Mouse (Mus musculus) CH12.LX (cell line): Measurements from ENCODE around the gene Hmgn3. TPM values are rescaled to one million over a fixed set of nuclear protein-coding genes. Genes with fewer than 3 reads are reported as not detected.
A peak's percentile ranks its signal among the peaks of the same experiment; 100 is the strongest.

ENCODE experiments used
- DNase-seq: peaks from one replicate; pipeline ENCODE4 v3.0.0-alpha.2; 2013; ENCODE audit errors: extremely low read depth
- H3K27ac ChIP-seq: 2 replicates; pipeline ENCODE4 v1.5.1; 2012; ENCODE audit warnings: low read depth, mild to moderate bottlenecking, control low read depth, moderate library complexity; ENCODE audit not compliant: insufficient read depth
- H3K27me3 ChIP-seq: replicated peaks from 2 replicates; pipeline ENCODE3; 2012; ENCODE audit warnings: inconsistent platforms
- H3K36me3 ChIP-seq, 2 experiments: replicated peaks in 1 of 2; 2 replicates each; pipeline versions ENCODE3 to v1.6.1; 2012; ENCODE audit warnings: inconsistent platforms in 1 of 2, low read length in 1 of 2, mild to moderate bottlenecking in 1 of 2, mixed read lengths in 1 of 2, moderate library complexity in 1 of 2; ENCODE audit not compliant: control insufficient read depth in 1 of 2, insufficient read depth in 1 of 2
- H3K4me1 ChIP-seq, 2 experiments: 2 replicates each; pipeline ENCODE4 v1.6.1; 2012; ENCODE audit warnings: inconsistent platforms in 1 of 2, moderate library complexity in 1 of 2; ENCODE audit not compliant: insufficient read depth in 2 of 2, control insufficient read depth in 1 of 2
- H3K4me2 ChIP-seq: 2 replicates; pipeline ENCODE4 v1.6.1; 2012; ENCODE audit warnings: low read depth, mild to moderate bottlenecking, control low read depth; ENCODE audit not compliant: poor library complexity, insufficient read depth, severe bottlenecking
- H3K4me3 ChIP-seq, 3 experiments: fragments of 150-350 bp in 1 of 3; sonication (generic) in 1 of 3; replicated peaks in 1 of 3; 2 replicates each; pipeline versions ENCODE3 to v1.5.1; 2011 to 2012; ENCODE audit warnings: low read depth in 2 of 3, low read length in 2 of 3, mild to moderate bottlenecking in 2 of 3, moderate library complexity in 2 of 3, control low read depth in 1 of 3, improper control_type of control experiment in 1 of 3, inconsistent platforms in 1 of 3, mixed read lengths in 1 of 3; ENCODE audit not compliant: poor library complexity in 1 of 3
- H3K79me2 ChIP-seq: replicated peaks from 2 replicates; pipeline ENCODE4 v1.6.1; 2012; ENCODE audit warnings: mild to moderate bottlenecking, moderate library complexity; ENCODE audit not compliant: control insufficient read depth, poor library complexity, insufficient read depth, severe bottlenecking; ENCODE audit errors: extremely low read depth
- H3K9ac ChIP-seq: 2 replicates; pipeline ENCODE4 v1.6.1; 2012; ENCODE audit warnings: low read depth, mild to moderate bottlenecking, control low read depth, moderate library complexity; ENCODE audit not compliant: insufficient read depth
- H3K9me3 ChIP-seq: replicated peaks from 2 replicates; pipeline ENCODE3; 2012; ENCODE audit warnings: low read length, inconsistent platforms, mixed read lengths
- BHLHE40 ChIP-seq: IDR thresholded peaks from 2 replicates; pipeline ENCODE4 v1.6.1; 2011; ENCODE audit warnings: mild to moderate bottlenecking, low read depth, low read length, improper control_type of control experiment
- CHD1 ChIP-seq: IDR thresholded peaks from 2 replicates; pipeline ENCODE4 v1.6.1; 2012; ENCODE audit warnings: low read depth, low read length, improper control_type of control experiment, inconsistent platforms
- CHD2 ChIP-seq: IDR thresholded peaks from 2 replicates; pipeline ENCODE4 v1.6.1; 2011; ENCODE audit warnings: low read length, improper control_type of control experiment
- CTCF ChIP-seq, 2 experiments: IDR thresholded peaks in 1 of 2; conservative IDR thresholded peaks in 1 of 2; 2 replicates each; pipeline ENCODE4 v1.5.1; 2011 to 2012; ENCODE audit warnings: low read depth in 2 of 2, low read length in 2 of 2, improper control_type of control experiment in 1 of 2, inconsistent platforms in 1 of 2, mild to moderate bottlenecking in 1 of 2, moderate library complexity in 1 of 2
- E2F4 ChIP-seq: IDR thresholded peaks from 2 replicates; pipeline ENCODE4 v1.6.1; 2011; ENCODE audit warnings: low read depth, low read length, improper control_type of control experiment; ENCODE audit not compliant: insufficient replicate concordance
- ELF1 ChIP-seq: IDR thresholded peaks from 2 replicates; pipeline ENCODE4 v1.6.1; 2014; ENCODE audit warnings: low read depth, mild to moderate bottlenecking, inconsistent platforms, low read length, improper control_type of control experiment
- EP300 ChIP-seq: IDR thresholded peaks from 2 replicates; pipeline ENCODE4 v1.6.1; 2011; ENCODE audit warnings: low read length, improper control_type of control experiment
- ETS1 ChIP-seq: conservative IDR thresholded peaks from 2 replicates; pipeline ENCODE4 v1.6.1; 2012; ENCODE audit warnings: low read depth, mild to moderate bottlenecking, inconsistent platforms, low read length, improper control_type of control experiment, moderate library complexity
- GABPA ChIP-seq: IDR thresholded peaks from 2 replicates; pipeline ENCODE4 v1.6.1; 2012; ENCODE audit warnings: low read depth, low read length, improper control_type of control experiment, inconsistent platforms; ENCODE audit not compliant: insufficient replicate concordance
- HCFC1 ChIP-seq: IDR thresholded peaks from 2 replicates; pipeline ENCODE4 v1.6.1; 2012; ENCODE audit warnings: low read depth, mild to moderate bottlenecking, inconsistent platforms, low read length, improper control_type of control experiment
- IRF4 ChIP-seq: IDR thresholded peaks from 2 replicates; pipeline ENCODE4 v1.6.1; 2014; ENCODE audit warnings: low read depth, mild to moderate bottlenecking, inconsistent platforms, low read length, improper control_type of control experiment
- JUN ChIP-seq: IDR thresholded peaks from 2 replicates; pipeline ENCODE4 v1.6.1; 2011; ENCODE audit warnings: low read depth, mild to moderate bottlenecking, low read length, improper control_type of control experiment, moderate library complexity; ENCODE audit not compliant: insufficient read depth
- JUND ChIP-seq: conservative IDR thresholded peaks from 2 replicates; pipeline ENCODE4 v1.6.1; 2011; ENCODE audit warnings: low read depth, low read length, improper control_type of control experiment
- KAT2A ChIP-seq: IDR thresholded peaks from 2 replicates; pipeline ENCODE4 v1.6.1; 2012; ENCODE audit warnings: low read length, improper control_type of control experiment, inconsistent platforms; ENCODE audit not compliant: insufficient replicate concordance
- MAFK ChIP-seq: IDR thresholded peaks from 2 replicates; pipeline ENCODE4 v1.6.1; 2011; ENCODE audit warnings: low read length, improper control_type of control experiment; ENCODE audit not compliant: insufficient replicate concordance
- MAX ChIP-seq: IDR thresholded peaks from 2 replicates; pipeline ENCODE4 v1.6.1; 2011; ENCODE audit warnings: low read length, improper control_type of control experiment
- MAZ ChIP-seq: IDR thresholded peaks from 2 replicates; pipeline ENCODE4 v1.6.1; 2012; ENCODE audit warnings: low read depth, mild to moderate bottlenecking, inconsistent platforms, low read length, improper control_type of control experiment, moderate library complexity
- MEF2A ChIP-seq: IDR thresholded peaks from 2 replicates; pipeline ENCODE4 v1.6.1; 2014; ENCODE audit warnings: low read depth, mild to moderate bottlenecking, inconsistent platforms, low read length, improper control_type of control experiment, borderline replicate concordance
- MXI1 ChIP-seq: IDR thresholded peaks from 2 replicates; pipeline ENCODE4 v1.6.1; 2011; ENCODE audit warnings: mild to moderate bottlenecking, low read depth, low read length, improper control_type of control experiment
- MYC ChIP-seq: IDR thresholded peaks from 2 replicates; pipeline ENCODE4 v1.6.1; 2011; ENCODE audit warnings: low read depth, mild to moderate bottlenecking, improper control_type of control experiment, low read length
- NELFE ChIP-seq: IDR thresholded peaks from 2 replicates; pipeline ENCODE4 v1.6.1; 2011; ENCODE audit warnings: low read depth, low read length, improper control_type of control experiment
- NRF1 ChIP-seq: IDR thresholded peaks from 2 replicates; pipeline ENCODE4 v1.6.1; 2014; ENCODE audit warnings: low read depth, mild to moderate bottlenecking, inconsistent platforms, low read length, improper control_type of control experiment, moderate library complexity
- PAX5 ChIP-seq: IDR thresholded peaks from 2 replicates; pipeline ENCODE4 v1.6.1; 2012; ENCODE audit warnings: low read length, inconsistent platforms, mixed read lengths
- POLR2A ChIP-seq: IDR thresholded peaks from 2 replicates; pipeline ENCODE4 v1.6.1; 2011; ENCODE audit warnings: low read depth, mild to moderate bottlenecking, improper control_type of control experiment, low read length
- POLR2AphosphoS2 ChIP-seq: IDR thresholded peaks from 2 replicates; pipeline ENCODE4 v1.6.1; 2011; ENCODE audit warnings: low read depth, low read length, improper control_type of control experiment
- RAD21 ChIP-seq: IDR thresholded peaks from 2 replicates; pipeline ENCODE4 v1.6.1; 2011; ENCODE audit warnings: low read depth, mild to moderate bottlenecking, low read length, improper control_type of control experiment, moderate library complexity
- RCOR1 ChIP-seq: conservative IDR thresholded peaks from 2 replicates; pipeline ENCODE4 v1.6.1; 2012; ENCODE audit warnings: low read depth, mild to moderate bottlenecking, inconsistent platforms, low read length, improper control_type of control experiment
- SIN3A ChIP-seq: IDR thresholded peaks from 2 replicates; pipeline ENCODE4 v1.6.1; 2012; ENCODE audit warnings: low read length, improper control_type of control experiment, inconsistent platforms
- SMC3 ChIP-seq: IDR thresholded peaks from 2 replicates; pipeline ENCODE4 v1.6.1; 2011; ENCODE audit warnings: low read depth, low read length, improper control_type of control experiment
- TBP ChIP-seq: conservative IDR thresholded peaks from 2 replicates; pipeline ENCODE4 v1.6.1; 2011; ENCODE audit warnings: low read depth, low read length, improper control_type of control experiment
- TCF12 ChIP-seq: IDR thresholded peaks from 2 replicates; pipeline ENCODE4 v1.6.1; 2014; ENCODE audit warnings: low read depth, mild to moderate bottlenecking, inconsistent platforms, low read length, improper control_type of control experiment
- UBTF ChIP-seq: IDR thresholded peaks from 2 replicates; pipeline ENCODE4 v1.6.1; 2012; ENCODE audit warnings: low read depth, mild to moderate bottlenecking, inconsistent platforms, low read length, improper control_type of control experiment, moderate library complexity
- USF1 ChIP-seq: IDR thresholded peaks from 2 replicates; pipeline ENCODE4 v1.6.1; 2014; ENCODE audit warnings: low read depth, mild to moderate bottlenecking, inconsistent platforms, low read length, improper control_type of control experiment
- USF2 ChIP-seq: conservative IDR thresholded peaks from 2 replicates; pipeline ENCODE4 v1.6.1; 2011; ENCODE audit warnings: low read depth, low read length, improper control_type of control experiment
- ZC3H11A ChIP-seq: IDR thresholded peaks from 2 replicates; pipeline ENCODE4 v1.6.1; 2012; ENCODE audit warnings: low read depth, mild to moderate bottlenecking, inconsistent platforms, low read length, improper control_type of control experiment
- ZKSCAN1 ChIP-seq: IDR thresholded peaks from 2 replicates; pipeline ENCODE4 v1.6.1; 2012; ENCODE audit warnings: low read depth, inconsistent platforms, low read length, improper control_type of control experiment, borderline replicate concordance
- ZMIZ1 ChIP-seq: IDR thresholded peaks from 2 replicates; pipeline ENCODE4 v1.6.1; 2012; ENCODE audit warnings: low read depth, mild to moderate bottlenecking, inconsistent platforms, low read length, improper control_type of control experiment
- ZNF384 ChIP-seq: IDR thresholded peaks from 2 replicates; pipeline ENCODE4 v1.6.1; 2012; ENCODE audit warnings: low read depth, low read length, improper control_type of control experiment, inconsistent platforms
- dilution Hi-C: fragments of 300-500 bp; cut with MboI; formaldehyde crosslinking; loops from 2 replicates; pipeline ENCODE4 v1.14.3; 2020; ENCODE audit warnings: low sequenced_read_pairs; ENCODE audit not compliant: extremely low pct_unique_long_range_greater_than_20kb, extremely low pct_ligation_motif_present
- in situ Hi-C: fragments of 300-500 bp; cut with MboI; formaldehyde crosslinking; loops from 3 replicates; pipeline ENCODE4 v1.14.3; 2019; ENCODE audit warnings: low sequenced_read_pairs, low pct_ligation_motif_present, low pct_unique_long_range_greater_than_20kb, mixed read lengths
- polyA plus RNA-seq: library from polyadenylated mRNA; unstranded; fragments of >175 nt; gene quantifications from 2 replicates; pipeline ENCODE4 v1.2.1, GENCODE M21; 2012; ENCODE audit warnings: low read depth; ENCODE audit not compliant: insufficient read length
- total RNA-seq, 2 experiments: library from RNA; depleted of rRNA; stranded (reverse); fragments of 300-350 nt in 1 of 2; fragments of >200 nt in 1 of 2; gene quantifications; 2 replicates each; pipeline ENCODE4 v1.2.3; 2012 to 2014

The Hmgn3 gene
- total and polyA plus RNA-seq, 3 experiments: 50.8 to 167 (median 121) TPM

DNA sequence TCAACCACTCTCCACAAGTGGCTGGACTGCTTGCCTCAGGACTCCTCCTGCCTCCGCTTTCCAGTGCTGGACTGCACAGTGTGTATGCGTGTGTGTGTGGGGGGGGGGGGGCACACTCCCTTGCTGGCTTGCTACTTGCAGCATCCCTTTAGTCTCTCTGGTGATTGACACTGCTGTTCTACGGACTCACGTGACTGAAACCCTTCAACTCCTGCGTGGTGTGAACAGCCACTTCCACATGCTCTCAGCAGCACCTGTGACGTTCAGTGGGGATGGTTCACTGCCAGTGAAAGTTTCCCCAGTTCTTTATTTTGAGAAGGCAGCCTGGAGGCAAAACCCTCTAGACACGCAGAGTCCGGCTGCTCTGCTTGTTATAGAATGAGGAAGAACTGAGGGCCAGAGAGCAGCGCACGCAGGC is 32.7 kb downstream of the Hmgn3 start:
- Histone ChIP-seq H3K4me2 (peak overlapping the region; percentile 72), H3K79me2 (peaks cover 14% of the 10 kb centered on the region), H3K27ac (peak overlapping the region; percentile 82), H3K27me3 (no peaks in the 10 kb centered on the region), H3K9ac (peak overlapping the region; percentile 94), H3K36me3 (peaks cover 15 to 40% of the 10 kb centered on the region in 2 experiments), H3K4me3 (peak overlapping the region; percentile 56 to 64 (median 58)), H3K9me3 (no peaks in the 10 kb centered on the region), H3K4me1 (peaks cover 6 to 35% of the 10 kb centered on the region in 2 experiments)
- dilution Hi-C loops: no loop called here
- in situ Hi-C loops: loop anchor here (10.0 kb wide), 2 partner anchors 139 to 219 kb away; partner anchors contain the start of gene Phip
- peak; percentile 89 for DNase-seq
- TF ChIP-seq MAFK: peak; percentile 55; the same call in 1 of the 2 replicates
- no peak for TF ChIP-seq JUND
- TF ChIP-seq MXI1: peak; percentile 86
- peak; percentile 83 for TF ChIP-seq TCF12
- TF ChIP-seq SIN3A: peak; percentile 69
- TF ChIP-seq NELFE: no peak
- TF ChIP-seq GABPA: no peak
- no peak for TF ChIP-seq KAT2A
- TF ChIP-seq E2F4: no peak
- TF ChIP-seq CTCF (conservative IDR thresholded peaks at IDR 0.05 in 1 of 2, IDR thresholded peaks at IDR 0.05 in 1 of 2; ENCODE audit: low read depth in 2 of 2, low read length in 2 of 2): no peak
- TF ChIP-seq MYC: peak; percentile 91
- TF ChIP-seq USF2: peak; percentile 71
- peak; percentile 80 for TF ChIP-seq MEF2A
- TF ChIP-seq CHD2: no peak; the same call in 1 of the 2 replicates
- TF ChIP-seq ZMIZ1: peak; percentile 60; the same call in 1 of the 2 replicates
- TF ChIP-seq EP300: peak; percentile 64
- no peak for TF ChIP-seq ZNF384
- TF ChIP-seq MAZ: no peak
- peak; percentile 95 for TF ChIP-seq MAX
- no peak for TF ChIP-seq POLR2AphosphoS2
- TF ChIP-seq POLR2A: peak; percentile 47; the same call in 1 of the 2 replicates
- peak; percentile 91 for TF ChIP-seq ETS1
- TF ChIP-seq RAD21: no peak; the same call in 1 of the 2 replicates
- peak; percentile 99 for TF ChIP-seq BHLHE40
- no peak for TF ChIP-seq JUN
- TF ChIP-seq RCOR1: peak; percentile 63; the same call in 1 of the 2 replicates
- no peak for TF ChIP-seq UBTF
- peak; percentile 1; the same call in 1 of the 2 replicates for TF ChIP-seq SMC3
- TF ChIP-seq TBP: peak; percentile 61; the same call in 1 of the 2 replicates
- no peak for TF ChIP-seq ZKSCAN1
- TF ChIP-seq USF1: peak; percentile 79
- TF ChIP-seq PAX5: no peak
- no peak for TF ChIP-seq NRF1
- TF ChIP-seq ZC3H11A: no peak
- TF ChIP-seq ELF1: no peak
- TF ChIP-seq CHD1: no peak
- TF ChIP-seq IRF4: peak; percentile 86
- peak; percentile 14; the same call in 1 of the 2 replicates for TF ChIP-seq HCFC1
- TF ChIP-seq, all 38 proteins: peak for 19
